Mouse (Mus musculus) forebrain, embryonic 16.5 days (tissue): ENCODE measurements around the gene Igdcc3. TPM values are rescaled to one million over a fixed set of nuclear protein-coding genes. Genes with fewer than 3 reads are reported as not detected.

Source experiments
- ATAC-seq: fragments of 200-750 bp; cut with Nextera tagmentation; 2 replicates; pipeline ENCODE4 v1.8.0; 2017; ENCODE audit warnings: mild to moderate bottlenecking, moderate library complexity
- H3K27ac ChIP-seq: fragments of 300-500 bp; sonication (generic); 2 replicates; pipeline ENCODE4 v1.5.1; 2014; ENCODE audit warnings: low read length, control low read depth
- H3K27me3 ChIP-seq: fragments of 300-500 bp; sonication (generic); replicated peaks from 2 replicates; pipeline ENCODE4 v1.6.1; 2014; ENCODE audit warnings: low read length; ENCODE audit not compliant: control insufficient read depth, insufficient read depth
- H3K36me3 ChIP-seq: fragments of 300-500 bp; sonication (generic); 2 replicates; pipeline ENCODE4 v1.6.1; 2014; ENCODE audit not compliant: control insufficient read depth, insufficient read depth
- H3K4me1 ChIP-seq: fragments of 300-500 bp; sonication (generic); replicated peaks from 2 replicates; pipeline ENCODE4 v1.6.1; 2014; ENCODE audit warnings: low read length; ENCODE audit not compliant: control insufficient read depth, insufficient read depth
- H3K4me2 ChIP-seq: fragments of 300-500 bp; sonication (generic); 2 replicates; pipeline ENCODE4 v1.6.1; 2014; ENCODE audit warnings: mild to moderate bottlenecking, low read length, control low read depth
- H3K4me3 ChIP-seq: fragments of 300-500 bp; sonication (generic); replicated peaks from 2 replicates; pipeline ENCODE4 v1.5.1; 2014; ENCODE audit warnings: mild to moderate bottlenecking, low read length, control low read depth
- H3K9ac ChIP-seq: fragments of 300-500 bp; sonication (generic); replicated peaks from 2 replicates; pipeline ENCODE4 v1.6.1; 2014; ENCODE audit warnings: low read depth, low read length, control low read depth
- H3K9me3 ChIP-seq: fragments of 300-500 bp; sonication (generic); 2 replicates; pipeline ENCODE4 v1.6.1; 2016; ENCODE audit warnings: low read length; ENCODE audit not compliant: control insufficient read depth
- WGBS: fragments of 180-500 bp; shearing (Covaris S2); extraction: QIAGEN DNeasy Blood & Tissue Kit; methylation state at CpG from one replicate; pipeline ENCODE4 v1.1.7; 2014; 5-methylcytosine and 5-hydroxymethylcytosine counted together
- polyA plus RNA-seq: library from polyadenylated mRNA; unstranded; fragments of >200 nt; fragmentation: Nextera tagmentation; extraction: Ambion mirVana; gene quantifications from 2 replicates; pipeline ENCODE4 v1.2.1, GENCODE M21; 2015

Igdcc3 gene
- polyA plus RNA-seq, 1 experiment from 2014 or later, result 8.5 TPM

DNA sequence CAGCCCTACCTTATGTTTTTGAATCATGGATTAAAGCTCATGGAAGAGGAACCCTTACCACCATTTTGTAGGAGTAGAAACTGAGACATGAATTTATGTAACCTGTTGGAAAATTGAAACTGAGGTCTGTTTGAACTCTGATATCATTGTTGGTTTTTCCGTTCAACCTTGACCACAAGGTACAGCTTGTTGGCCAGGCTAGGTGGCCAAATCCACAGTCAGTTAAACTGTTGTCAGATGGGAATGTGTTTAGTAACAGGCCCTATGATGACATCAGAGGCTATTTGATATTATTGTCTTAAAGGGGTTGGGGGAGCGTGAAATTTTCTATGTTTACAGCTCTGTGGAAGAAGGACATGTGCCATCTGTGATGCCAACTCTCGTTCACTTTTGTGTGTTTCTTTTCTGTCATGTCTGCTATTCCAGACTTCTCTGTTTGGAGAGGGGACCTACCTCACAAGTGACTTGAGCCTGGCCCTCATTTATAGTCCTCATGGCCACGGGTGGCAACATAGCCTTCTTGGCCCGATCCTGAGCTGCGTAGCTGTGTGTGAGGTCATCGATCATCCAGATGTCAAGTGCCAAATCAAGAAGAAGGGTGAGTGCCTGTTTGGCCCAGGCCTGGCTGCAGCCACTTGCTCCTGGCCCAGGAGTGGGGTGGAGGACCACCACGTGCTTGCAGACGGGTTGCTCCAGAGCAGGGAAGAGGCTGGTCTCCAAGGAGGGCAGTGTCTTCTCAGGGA, 92.4 kb downstream of the Igdcc3 start:
- no peak overlapping the region for H3K4me2 ChIP-seq
- H3K9me3 ChIP-seq, result no peaks in the 10 kb centered on the region
- no peak overlapping the region for H3K9ac ChIP-seq
- WGBS, result 89% methylated on average over 9 of the region's 9 CpGs
- no peaks in the 10 kb centered on the region for H3K36me3 ChIP-seq
- peaks cover 5% of the 10 kb centered on the region; the same call in 1 of the 2 replicates for H3K4me1 ChIP-seq
- no peak for ATAC-seq
- H3K4me3 ChIP-seq, result no peak overlapping the region
- no peak overlapping the region for H3K27ac ChIP-seq
- no peaks in the 10 kb centered on the region for H3K27me3 ChIP-seq

DNA sequence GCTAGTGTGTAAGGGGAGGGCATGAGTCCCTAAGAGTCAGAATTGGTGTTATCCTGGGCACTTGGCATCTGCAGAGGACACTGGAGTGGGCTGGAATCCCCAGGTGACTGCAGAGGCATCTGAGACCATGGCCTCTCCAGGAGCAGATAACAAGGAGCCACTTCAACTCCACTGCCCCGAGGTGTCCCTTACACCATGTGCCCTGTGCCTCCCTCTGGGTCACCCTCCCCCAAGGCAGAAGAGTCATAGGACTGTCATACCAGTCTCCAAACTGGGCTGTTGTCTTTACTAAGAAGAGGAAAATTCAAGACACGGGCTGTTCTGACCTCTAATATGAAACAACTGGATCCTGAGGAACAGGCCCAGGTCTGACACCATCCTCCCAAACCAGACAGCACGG, 93.7 kb downstream of the Igdcc3 start:
- no peak overlapping the region for H3K27ac ChIP-seq
- peaks cover 5% of the 10 kb centered on the region; the same call in 1 of the 2 replicates for H3K4me1 ChIP-seq
- H3K36me3 ChIP-seq, result no peaks in the 10 kb centered on the region
- H3K9me3 ChIP-seq, result no peaks in the 10 kb centered on the region
- 85% methylated on average over 3 of the region's 3 CpGs for WGBS
- no peak overlapping the region for H3K4me2 ChIP-seq
- no peaks in the 10 kb centered on the region for H3K27me3 ChIP-seq
- no peak overlapping the region for H3K9ac ChIP-seq
- no peak overlapping the region for H3K4me3 ChIP-seq
- ATAC-seq, result no peak

Other genes with a start within 250 kb of the Igdcc3 start
- 0.10 and 0.25 TPM in 2 replicates for gene Slc24a1, start 189.6 kb upstream of the Igdcc3 start, polyA plus RNA-seq
- gene Ints14, start 180.3 kb upstream of the Igdcc3 start, polyA plus RNA-seq, result 43.2 and 48.1 TPM in 2 replicates
- 202 and 214 TPM in 2 replicates for gene Hacd3, start 119.5 kb upstream of the Igdcc3 start, polyA plus RNA-seq
- gene Dpp8, start 108.8 kb upstream of the Igdcc3 start, polyA plus RNA-seq, result 46.4 and 48.7 TPM in 2 replicates
- gene Igdcc4, start 39.7 kb upstream of the Igdcc3 start, polyA plus RNA-seq, result 13.8 and 15.2 TPM in 2 replicates
- gene Parp16, start 54.2 kb downstream of the Igdcc3 start, polyA plus RNA-seq, result 5.4 and 6.6 TPM in 2 replicates
- gene Cilp, start 124.0 kb downstream of the Igdcc3 start, polyA plus RNA-seq, result 0.18 and 0.20 TPM in 2 replicates
- 45.0 and 48.0 TPM in 2 replicates for gene Clpx, start 153.1 kb downstream of the Igdcc3 start, polyA plus RNA-seq
- gene Pdcd7, start 204.9 kb downstream of the Igdcc3 start, polyA plus RNA-seq, result 8.6 and 9.6 TPM in 2 replicates
- 0.31 and 0.98 TPM in 2 replicates for gene Ubap1l, start 219.9 kb downstream of the Igdcc3 start, polyA plus RNA-seq